Mouse (Mus musculus) hindbrain, embryonic 16.5 days (tissue): ENCODE measurements at regions not wholly inside any gene's neighbourhood (a gene's known extent, or its start where the extent isn't known, plus 50 kb on each side); places are given as distances from the start of the nearest gene placed in this dataset.

ENCODE experiments used
- ATAC-seq: fragments of 200-750 bp; cut with Nextera tagmentation; 2 replicates; pipeline ENCODE4 v1.8.0; 2017; ENCODE audit warnings: moderate TSS enrichment, moderate library complexity
- H3K27ac ChIP-seq: fragments of 300-500 bp; sonication (generic); 2 replicates; pipeline ENCODE4 v1.5.1; 2014; ENCODE audit warnings: low read depth, mild to moderate bottlenecking, control low read depth, low read length, moderate library complexity
- H3K27me3 ChIP-seq: fragments of 300-500 bp; sonication (generic); replicated peaks from 2 replicates; pipeline ENCODE4 v1.6.1; 2014; ENCODE audit warnings: low read length; ENCODE audit not compliant: control insufficient read depth, insufficient read depth
- H3K36me3 ChIP-seq: fragments of 300-500 bp; sonication (generic); 2 replicates; pipeline ENCODE4 v1.6.1; 2014; ENCODE audit warnings: mild to moderate bottlenecking, low read length, moderate library complexity, mixed read lengths; ENCODE audit not compliant: control insufficient read depth, insufficient read depth
- H3K4me1 ChIP-seq: fragments of 300-500 bp; sonication (generic); 2 replicates; pipeline ENCODE4 v1.6.1; 2014; ENCODE audit warnings: low read depth, low read length; ENCODE audit not compliant: control insufficient read depth, insufficient read depth
- H3K4me2 ChIP-seq: fragments of 300-500 bp; sonication (generic); 2 replicates; pipeline ENCODE4 v1.6.1; 2014; ENCODE audit warnings: mild to moderate bottlenecking, low read length, control low read depth, moderate library complexity
- H3K4me3 ChIP-seq: fragments of 300-500 bp; sonication (generic); 2 replicates; pipeline ENCODE4 v1.5.1; 2014; ENCODE audit warnings: mild to moderate bottlenecking, low read length, control low read depth, moderate library complexity
- H3K9ac ChIP-seq: fragments of 300-500 bp; sonication (generic); 2 replicates; pipeline ENCODE4 v1.6.1; 2014; ENCODE audit warnings: low read depth, mild to moderate bottlenecking, control low read depth, low read length, moderate library complexity
- H3K9me3 ChIP-seq: fragments of 300-500 bp; sonication (generic); 2 replicates; pipeline ENCODE4 v1.6.1; 2014; ENCODE audit warnings: mild to moderate bottlenecking, low read length, moderate library complexity; ENCODE audit not compliant: control insufficient read depth
- WGBS: fragments of 180-500 bp; shearing (Covaris S2); extraction: QIAGEN DNeasy Blood & Tissue Kit; methylation state at CpG from one replicate; pipeline ENCODE4 v1.1.7; 2014; 5-methylcytosine and 5-hydroxymethylcytosine counted together

DNA sequence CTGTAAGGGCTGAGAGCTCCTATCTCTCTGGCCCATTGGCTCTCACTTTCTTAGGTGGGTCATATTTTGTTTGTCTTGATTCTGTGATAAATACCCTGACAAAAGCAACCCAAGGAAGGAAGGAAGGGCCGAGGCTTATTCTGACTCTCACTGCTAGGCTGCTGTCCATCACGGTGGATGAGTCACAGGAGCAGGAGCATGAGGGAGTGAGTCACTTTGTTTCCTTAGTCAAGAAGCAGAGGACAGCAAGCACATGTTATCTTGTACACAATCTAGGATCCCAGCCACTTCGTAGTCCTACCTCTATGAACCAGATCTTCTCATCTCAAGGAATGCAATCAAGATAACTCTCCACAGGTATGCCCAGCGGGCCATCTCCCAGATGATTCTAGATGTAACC, 69.9 kb downstream of the Atp6v1g3 start:
- H3K4me2 ChIP-seq: no peak overlapping the region
- 92% methylated on average over 4 of the region's 4 CpGs for WGBS
- ATAC-seq: no peak

DNA sequence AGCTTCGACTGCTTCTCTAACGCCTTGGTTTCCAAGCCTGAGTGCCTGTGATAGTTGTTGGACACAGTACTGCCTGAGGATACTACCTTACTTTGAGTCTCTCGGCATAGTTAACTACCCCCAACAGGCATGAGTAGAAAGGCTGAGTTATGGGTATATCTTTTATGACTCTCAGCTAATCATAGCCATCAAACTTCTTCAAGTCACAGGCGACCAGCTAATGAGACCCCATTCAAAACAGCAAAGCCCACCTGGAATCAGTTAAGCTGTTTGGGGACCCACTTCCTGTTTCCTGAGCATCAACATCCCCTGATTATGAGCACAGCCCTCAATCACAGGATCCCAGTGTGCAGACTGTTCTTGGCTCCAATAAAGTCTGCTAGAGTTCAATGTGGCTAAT, 71.4 kb downstream of the Atp6v1g3 start:
- H3K4me1 ChIP-seq: no peaks in the 10 kb centered on the region
- H3K4me3 ChIP-seq: no peak overlapping the region
- ATAC-seq: no peak
- no peaks in the 10 kb centered on the region for H3K9me3 ChIP-seq
- H3K9ac ChIP-seq: no peak overlapping the region
- H3K4me2 ChIP-seq: no peak overlapping the region
- 91% methylated on average over 4 of the region's 4 CpGs for WGBS
- H3K27me3 ChIP-seq: no peaks in the 10 kb centered on the region
- H3K27ac ChIP-seq: no peak overlapping the region
- no peaks in the 10 kb centered on the region for H3K36me3 ChIP-seq

More for the DNA sequence above, 69.9 kb downstream of the Atp6v1g3 start:
- Histone ChIP-seq H3K4me1 (no peaks in the 10 kb centered on the region), H3K9me3 (no peaks in the 10 kb centered on the region), H3K4me3 (no peak overlapping the region), H3K27ac (no peak overlapping the region), H3K36me3 (no peaks in the 10 kb centered on the region), H3K27me3 (no peaks in the 10 kb centered on the region), H3K9ac (no peak overlapping the region)

DNA sequence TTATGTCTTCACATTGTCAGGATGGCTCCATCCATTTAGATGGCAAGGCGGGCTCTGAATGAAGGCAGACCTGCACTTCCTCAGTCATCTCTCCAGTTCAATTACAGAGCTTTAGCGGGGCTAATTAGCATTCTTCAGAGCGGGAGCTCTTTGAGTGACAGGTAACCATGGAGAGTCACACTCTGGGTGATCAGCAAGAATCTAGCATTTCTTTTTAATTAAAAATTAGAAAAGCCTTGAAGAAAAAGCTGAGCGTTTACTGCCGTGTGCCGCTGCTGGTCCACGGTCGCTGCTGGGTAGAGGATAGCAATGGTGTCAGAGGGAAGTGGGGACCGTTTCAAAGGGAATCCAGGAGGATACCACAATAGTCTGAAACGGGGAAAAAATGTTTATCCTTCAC, 72.5 kb downstream of the Atp6v1g3 start:
- H3K36me3 ChIP-seq: no peaks in the 10 kb centered on the region
- peak; percentile 91 for ATAC-seq
- H3K4me2 ChIP-seq: peak overlapping the region; percentile 55
- whole genome bisulfite sequencing: 13% methylated on average over 10 of the region's 10 CpGs
- peak overlapping the region; percentile 28 for H3K4me3 ChIP-seq
- no peaks in the 10 kb centered on the region for H3K9me3 ChIP-seq
- no peaks in the 10 kb centered on the region for H3K27me3 ChIP-seq
- H3K9ac ChIP-seq: peak overlapping the region; percentile 41
- no peak overlapping the region for H3K27ac ChIP-seq
- no peaks in the 10 kb centered on the region for H3K4me1 ChIP-seq

DNA sequence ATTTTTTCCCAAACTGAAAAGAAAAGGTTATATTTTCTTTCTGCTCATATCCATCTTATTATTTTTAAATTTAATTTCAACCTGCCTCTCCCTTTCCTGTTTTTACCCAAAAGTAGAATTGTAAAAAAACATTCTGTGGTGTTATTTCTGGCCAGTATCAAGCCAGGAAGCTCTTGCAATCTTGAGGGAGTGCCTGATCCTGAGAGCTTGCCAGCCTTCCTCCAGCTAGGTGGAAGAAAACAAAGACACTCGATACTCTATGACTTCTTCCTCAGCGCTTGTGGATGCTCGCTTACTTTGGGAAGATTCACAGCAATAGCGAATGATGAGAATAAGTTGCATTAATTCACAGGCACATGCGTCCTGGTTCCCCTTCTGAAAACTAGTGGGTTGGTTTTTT, 73.4 kb downstream of the Atp6v1g3 start:
- no peak for ATAC-seq
- H3K4me3 ChIP-seq: no peak overlapping the region
- H3K9me3 ChIP-seq: no peaks in the 10 kb centered on the region
- H3K27ac ChIP-seq: no peak overlapping the region
- no peaks in the 10 kb centered on the region for H3K4me1 ChIP-seq
- 76% methylated on average over 5 of the region's 5 CpGs for WGBS
- H3K27me3 ChIP-seq: no peaks in the 10 kb centered on the region
- H3K36me3 ChIP-seq: no peaks in the 10 kb centered on the region
- H3K4me2 ChIP-seq: no peak overlapping the region
- no peak overlapping the region for H3K9ac ChIP-seq

DNA sequence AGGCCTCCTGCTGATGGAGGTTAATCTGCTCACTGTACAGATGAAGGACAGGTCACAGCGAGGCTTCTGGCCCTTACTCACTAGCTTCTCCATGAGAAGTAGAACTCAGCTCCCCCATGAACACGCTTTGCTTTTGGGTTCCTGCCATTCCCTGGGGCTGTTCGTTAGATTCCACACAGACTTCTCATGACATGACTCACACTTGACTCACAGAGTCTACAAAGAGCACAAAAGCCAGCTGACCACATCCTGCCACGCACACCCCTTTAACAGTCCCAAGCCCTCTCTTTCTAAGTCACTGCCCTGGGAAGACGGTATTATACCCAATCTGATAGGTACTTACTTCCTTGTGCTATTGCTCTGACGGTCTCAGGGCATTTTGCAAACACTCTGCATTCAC, 74.9 kb downstream of the Atp6v1g3 start:
- H3K4me3 ChIP-seq: no peak overlapping the region
- no peak for ATAC-seq
- H3K27ac ChIP-seq: no peak overlapping the region
- no peak overlapping the region for H3K9ac ChIP-seq
- 68% methylated on average over 6 of the region's 6 CpGs for WGBS
- no peaks in the 10 kb centered on the region for H3K36me3 ChIP-seq
- H3K4me1 ChIP-seq: no peaks in the 10 kb centered on the region
- H3K27me3 ChIP-seq: no peaks in the 10 kb centered on the region
- no peak overlapping the region for H3K4me2 ChIP-seq
- no peaks in the 10 kb centered on the region for H3K9me3 ChIP-seq

DNA sequence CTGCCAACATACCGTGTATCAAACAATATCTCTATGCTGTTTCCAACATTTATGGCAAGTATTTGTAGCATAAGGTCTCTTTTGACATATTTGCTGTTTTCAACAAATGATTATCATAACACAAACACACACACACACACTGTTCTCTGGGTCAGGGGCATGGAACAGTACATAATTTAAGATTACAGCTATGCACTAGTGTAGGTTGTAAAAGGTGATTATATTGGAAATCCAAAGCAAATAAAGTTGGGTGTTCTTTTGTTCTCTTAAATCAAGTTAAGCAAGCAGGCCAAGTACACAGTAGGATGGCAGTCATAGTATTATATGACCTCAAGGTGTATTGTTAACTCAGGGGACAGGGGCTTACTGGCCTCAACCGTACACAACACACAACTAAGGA, 75.6 kb downstream of the Atp6v1g3 start:
- H3K9me3 ChIP-seq: no peaks in the 10 kb centered on the region
- no peaks in the 10 kb centered on the region for H3K4me1 ChIP-seq
- no peaks in the 10 kb centered on the region for H3K27me3 ChIP-seq
- no peak overlapping the region for H3K9ac ChIP-seq
- H3K36me3 ChIP-seq: no peaks in the 10 kb centered on the region
- no peak overlapping the region for H3K4me2 ChIP-seq
- H3K4me3 ChIP-seq: no peak overlapping the region
- WGBS: 88% methylated on average over 2 of the region's 2 CpGs
- no peak overlapping the region for H3K27ac ChIP-seq
- ATAC-seq: no peak

DNA sequence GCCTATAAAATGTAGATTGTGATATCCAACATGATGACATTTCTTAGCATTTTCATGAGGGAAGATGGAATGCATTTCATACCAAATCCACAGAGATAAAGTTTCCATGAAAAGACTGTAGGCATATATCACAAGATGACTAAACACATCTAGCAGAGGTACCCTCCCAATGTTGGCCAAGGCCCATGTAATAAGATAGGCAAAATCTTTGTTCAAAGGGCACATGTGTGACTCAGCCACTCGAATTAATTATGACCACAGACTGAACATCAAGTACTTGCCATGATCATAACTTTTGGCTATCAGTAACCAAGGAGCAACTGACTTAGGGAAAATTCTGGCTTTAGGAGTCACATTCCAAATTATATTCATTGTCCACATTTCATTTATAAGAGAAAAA, 82.9 kb downstream of the Atp6v1g3 start:
- H3K27me3 ChIP-seq: no peaks in the 10 kb centered on the region
- H3K9ac ChIP-seq: no peak overlapping the region
- no peak for ATAC-seq
- peaks cover 3% of the 10 kb centered on the region; the same call in 1 of the 2 replicates for H3K9me3 ChIP-seq
- H3K4me2 ChIP-seq: no peak overlapping the region
- no peaks in the 10 kb centered on the region for H3K36me3 ChIP-seq
- WGBS: 71% methylated on average over 1 of the region's 1 CpGs
- no peak overlapping the region for H3K4me3 ChIP-seq
- H3K27ac ChIP-seq: no peak overlapping the region
- H3K4me1 ChIP-seq: no peaks in the 10 kb centered on the region

DNA sequence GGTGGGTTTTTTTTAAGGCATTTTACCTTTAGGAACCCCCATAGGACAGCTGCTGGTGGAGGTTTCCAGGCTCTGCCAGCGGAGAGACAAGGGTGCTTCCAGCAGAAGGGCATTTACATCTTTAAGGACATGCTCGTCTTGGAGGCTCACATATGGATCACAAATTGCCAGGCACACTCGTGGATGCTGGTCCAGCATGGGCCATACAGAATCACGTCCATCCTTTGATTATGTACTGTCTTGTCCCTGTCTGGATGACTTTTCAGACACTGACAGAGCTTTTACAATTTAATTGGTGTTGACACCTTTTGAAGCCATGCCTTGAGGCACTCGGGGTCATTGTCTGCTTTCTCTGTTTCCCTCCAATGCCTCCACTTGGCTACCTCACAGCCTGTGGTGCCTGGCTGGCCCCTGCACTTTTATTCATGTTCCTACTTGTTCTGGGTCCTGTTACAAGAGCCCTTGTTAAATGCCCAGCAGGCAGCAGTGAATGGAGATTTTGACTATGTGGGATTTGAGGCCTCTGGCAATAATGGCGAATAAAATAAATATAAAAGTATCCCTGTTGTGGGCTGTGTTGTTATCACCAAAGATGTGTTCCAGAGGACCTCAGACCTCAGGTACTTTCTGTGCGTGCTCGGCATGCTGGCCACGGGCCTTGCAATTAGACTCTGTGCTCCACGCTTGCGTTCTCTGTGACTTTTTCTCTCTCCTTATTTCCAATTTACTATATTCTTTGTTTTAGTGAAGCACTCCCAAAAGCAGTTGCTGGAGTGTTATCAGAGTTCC, 89.3 kb downstream of the Atp6v1g3 start:
- H3K27ac ChIP-seq: no peak overlapping the region
- H3K4me2 ChIP-seq: no peak overlapping the region
- WGBS: 59% methylated on average over 11 of the region's 11 CpGs
- H3K4me1 ChIP-seq: no peaks in the 10 kb centered on the region
- H3K4me3 ChIP-seq: no peak overlapping the region
- H3K9ac ChIP-seq: no peak overlapping the region
- no peak for ATAC-seq
- no peaks in the 10 kb centered on the region for H3K27me3 ChIP-seq
- H3K36me3 ChIP-seq: no peaks in the 10 kb centered on the region
- H3K9me3 ChIP-seq: no peaks in the 10 kb centered on the region

DNA sequence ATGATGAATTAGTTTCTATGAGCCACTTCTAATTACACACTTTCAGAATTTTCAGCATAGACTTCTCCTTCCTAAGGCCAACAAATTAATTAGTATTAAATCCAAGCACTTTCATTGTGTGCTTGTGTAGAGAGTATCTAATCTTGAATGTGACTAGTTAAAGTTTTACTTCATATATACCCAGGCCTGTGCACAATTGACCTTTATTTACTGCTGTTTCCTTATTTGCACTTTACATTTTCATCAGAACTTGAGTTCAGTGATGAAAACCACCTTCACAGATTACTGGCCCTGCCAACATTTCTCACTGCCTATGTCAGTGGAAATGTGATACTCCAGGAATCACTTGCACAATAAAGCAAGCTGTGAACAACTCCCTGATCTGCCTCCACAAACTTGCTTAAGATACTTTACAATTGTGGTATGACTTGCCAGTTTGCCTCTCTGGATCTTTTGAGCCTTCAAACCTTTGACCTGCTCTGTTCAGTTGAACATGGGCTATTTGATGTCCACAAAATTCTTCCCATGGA, 96.5 kb downstream of the Atp6v1g3 start:
- ATAC-seq: no peak
- H3K9ac ChIP-seq: no peak overlapping the region
- no peaks in the 10 kb centered on the region for H3K36me3 ChIP-seq
- no peak overlapping the region for H3K4me2 ChIP-seq
- H3K4me1 ChIP-seq: no peaks in the 10 kb centered on the region
- no peaks in the 10 kb centered on the region for H3K27me3 ChIP-seq
- no peak overlapping the region for H3K27ac ChIP-seq
- H3K9me3 ChIP-seq: no peaks in the 10 kb centered on the region
- no peak overlapping the region for H3K4me3 ChIP-seq
